Mouse (Mus musculus) hindbrain, embryonic 14.5 days (tissue): ENCODE data around the gene Calu. TPM values are rescaled to one million over a fixed set of nuclear protein-coding genes. Genes with fewer than 3 reads are reported as not detected.
A peak's percentile ranks its signal among the peaks of the same experiment; 100 is the strongest.
"Not testable (repeated sequence)": the region's sequence is repeated elsewhere in the genome, so short reads cannot be mapped to it uniquely, and the experiment has no call there.

ENCODE experiments used
- ATAC-seq: fragments of 200-750 bp; cut with Nextera tagmentation; 2 replicates; pipeline ENCODE4 v1.8.0; 2017; ENCODE audit warnings: moderate number of reproducible peaks, mild to moderate bottlenecking, moderate TSS enrichment, moderate library complexity; ENCODE audit not compliant: low FRiP score
- DNase-seq: peaks from one replicate; pipeline ENCODE4 v3.0.0-alpha.2; 2015; ENCODE audit warnings: low spot score
- H3K27ac ChIP-seq: fragments of 300-500 bp; sonication (generic); 2 replicates; pipeline ENCODE4 v1.5.1; 2014; ENCODE audit warnings: mild to moderate bottlenecking, moderate library complexity
- H3K27me3 ChIP-seq: fragments of 300-500 bp; sonication (generic); 2 replicates; pipeline ENCODE4 v1.6.1; 2014; ENCODE audit warnings: mild to moderate bottlenecking, low read length, mixed read lengths; ENCODE audit not compliant: control insufficient read depth, insufficient read depth
- H3K36me3 ChIP-seq: fragments of 300-500 bp; sonication (generic); replicated peaks from 2 replicates; pipeline ENCODE4 v1.6.1; 2014; ENCODE audit not compliant: control insufficient read depth, insufficient read depth
- H3K4me1 ChIP-seq: fragments of 300-500 bp; sonication (generic); replicated peaks from 2 replicates; pipeline ENCODE4 v1.6.1; 2014; ENCODE audit warnings: antibody characterized with exemption, low read length, mixed read lengths; ENCODE audit not compliant: control insufficient read depth, insufficient read depth
- H3K4me2 ChIP-seq: fragments of 300-500 bp; sonication (generic); replicated peaks from 2 replicates; pipeline ENCODE4 v1.6.1; 2014; ENCODE audit warnings: mild to moderate bottlenecking, moderate library complexity
- H3K4me3 ChIP-seq: fragments of 300-500 bp; sonication (generic); replicated peaks from 2 replicates; pipeline ENCODE4 v1.5.1; 2014; ENCODE audit warnings: mild to moderate bottlenecking, low read length
- H3K9ac ChIP-seq: fragments of 300-500 bp; sonication (generic); 2 replicates; pipeline ENCODE4 v1.6.1; 2014
- H3K9me3 ChIP-seq: fragments of 300-500 bp; sonication (generic); 2 replicates; pipeline ENCODE4 v1.6.1; 2016; ENCODE audit warnings: low read length; ENCODE audit not compliant: control insufficient read depth
- WGBS: fragments of 180-500 bp; shearing (Covaris S2); extraction: QIAGEN DNeasy Blood & Tissue Kit; methylation state at CpG from one replicate; pipeline ENCODE4 v1.1.7; 2014; 5-methylcytosine and 5-hydroxymethylcytosine counted together
- polyA plus RNA-seq: library from polyadenylated mRNA; unstranded; fragments of >200 nt; fragmentation: Nextera tagmentation; extraction: Ambion mirVana; gene quantifications from 2 replicates; pipeline ENCODE4 v1.2.1, GENCODE M21; 2014

Gene Calu
- polyA plus RNA-seq, 1 experiment from 2014 or later: 187 TPM

GRCm38 (mm10) chr6:29382442-29382841, 34.6 kb downstream of the Calu start:
- WGBS: 43% methylated on average over 2 of the region's 2 CpGs
- H3K4me2 ChIP-seq: no peak overlapping the region
- DNase-seq: no peak

DNA sequence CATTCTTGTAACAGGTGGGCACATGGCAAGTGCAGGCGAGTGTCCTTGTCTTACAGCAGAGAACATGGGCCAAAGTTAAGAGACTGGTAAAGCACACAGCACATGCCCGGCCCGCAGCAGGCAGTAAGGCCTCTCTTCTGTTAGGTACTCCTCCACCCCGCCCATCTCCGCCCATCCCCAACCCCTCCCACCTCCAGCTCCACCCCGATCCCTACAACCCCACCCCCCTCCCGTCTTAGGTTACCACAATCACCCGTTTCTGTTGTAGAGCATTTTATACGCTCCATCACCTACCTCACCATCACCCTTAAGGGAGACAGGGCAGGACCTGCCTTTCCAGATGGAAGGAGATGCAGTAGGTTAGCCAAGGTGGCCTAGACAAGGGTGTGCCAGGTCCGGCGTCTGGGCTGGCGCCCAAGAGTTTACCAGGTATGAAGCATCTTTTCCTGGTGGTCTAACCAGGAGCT, 40.2 kb downstream of the Calu start, which contains the start of gene Opn1sw:
Gene Opn1sw (minus strand): TSS at position 417 of the 467 bp plus-strand sequence.
- H3K4me2 ChIP-seq: peak within 1 kb of the TSS; percentile 23; the same call in 1 of the 2 replicates
- 6% methylated on average over 12 of the region's 12 CpGs for WGBS
- 0 out of 2 replicates have a peak, but pooled peaks cover 4% of the 10 kb centered on the region for H3K4me1 ChIP-seq
- H3K9ac ChIP-seq: no peak within 1 kb of the TSS
- no peaks in the 10 kb centered on the region for H3K9me3 ChIP-seq
- no peaks in the 10 kb centered on the region for H3K36me3 ChIP-seq
- ATAC-seq (no peak; the same call in 1 of the 2 replicates), DNase-seq (no peak)
- 0 out of 2 replicates have a peak, but pooled peaks cover 8% of the 10 kb centered on the region for H3K27me3 ChIP-seq
- no peak within 1 kb of the TSS for H3K4me3 ChIP-seq
- H3K27ac ChIP-seq: no peak within 1 kb of the TSS

More at GRCm38 (mm10) chr6:29382442-29382841, 34.6 kb downstream of the Calu start:
- no peaks in the 10 kb centered on the region for H3K9me3 ChIP-seq
- no peak overlapping the region for H3K9ac ChIP-seq
- ATAC-seq: no peak
- H3K4me3 ChIP-seq: no peak overlapping the region
- no peaks in the 10 kb centered on the region for H3K4me1 ChIP-seq
- H3K27me3 ChIP-seq: 0 out of 2 replicates have a peak, but pooled peaks cover 1% of the 10 kb centered on the region
- H3K27ac ChIP-seq: no peak overlapping the region
- peaks cover 8% of the 10 kb centered on the region for H3K36me3 ChIP-seq

DNA sequence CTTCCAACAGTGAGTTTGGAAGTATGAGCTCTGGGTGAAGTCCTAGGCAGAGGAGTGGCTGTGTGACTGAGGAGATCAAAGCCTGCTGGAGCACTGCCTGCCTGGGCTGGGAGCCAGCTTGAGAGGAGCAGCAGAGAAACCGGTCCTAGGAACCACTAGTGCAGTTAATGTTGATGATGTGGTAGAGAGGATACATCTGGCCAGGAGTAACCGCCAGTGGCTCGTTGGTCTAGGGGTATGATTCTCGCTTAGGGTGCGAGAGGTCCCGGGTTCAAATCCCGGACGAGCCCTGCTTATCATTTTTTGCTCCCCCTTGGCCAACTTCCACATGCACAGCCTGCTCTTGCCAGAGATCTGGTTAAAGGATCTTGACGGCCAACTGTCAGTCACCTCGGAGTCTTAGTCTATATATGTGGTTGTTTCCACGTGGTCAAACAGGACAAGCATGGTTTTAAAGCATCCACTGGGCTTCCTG, 40.8 kb downstream of the Calu start:
- H3K9me3 ChIP-seq: no peaks in the 10 kb centered on the region
- H3K27me3 ChIP-seq: 0 out of 2 replicates have a peak, but pooled peaks cover 8% of the 10 kb centered on the region
- 14% methylated on average over 11 of the region's 11 CpGs for WGBS
- H3K4me1 ChIP-seq: 0 out of 2 replicates have a peak, but pooled peaks cover 4% of the 10 kb centered on the region
- H3K4me3 ChIP-seq: no peak overlapping the region
- peak; percentile 78 for DNase-seq
- no peaks in the 10 kb centered on the region for H3K36me3 ChIP-seq
- no peak overlapping the region for H3K27ac ChIP-seq
- peak overlapping the region; percentile 23; the same call in 1 of the 2 replicates for H3K4me2 ChIP-seq
- ATAC-seq: peak; percentile 87
- H3K9ac ChIP-seq: no peak overlapping the region

- Histone ChIP-seq H3K4me1 (0 out of 2 replicates have a peak, but pooled peaks cover 4% of the 10 kb centered on the region), H3K4me2 (no peak overlapping the region), H3K9ac (no peak overlapping the region), H3K27ac (no peak overlapping the region), H3K27me3 (peaks cover 11% of the 10 kb centered on the region; the same call in 1 of the 2 replicates), H3K4me3 (no peak overlapping the region), H3K9me3 (no peaks in the 10 kb centered on the region), H3K36me3 (no peaks in the 10 kb centered on the region)
- 54% methylated on average over 9 of the region's 9 CpGs for WGBS
- ATAC-seq (no peak), DNase-seq (no peak)
These were observed 41.6 kb downstream of the Calu start for GRCm38 (mm10) chr6:29389425-29389824.

DNA sequence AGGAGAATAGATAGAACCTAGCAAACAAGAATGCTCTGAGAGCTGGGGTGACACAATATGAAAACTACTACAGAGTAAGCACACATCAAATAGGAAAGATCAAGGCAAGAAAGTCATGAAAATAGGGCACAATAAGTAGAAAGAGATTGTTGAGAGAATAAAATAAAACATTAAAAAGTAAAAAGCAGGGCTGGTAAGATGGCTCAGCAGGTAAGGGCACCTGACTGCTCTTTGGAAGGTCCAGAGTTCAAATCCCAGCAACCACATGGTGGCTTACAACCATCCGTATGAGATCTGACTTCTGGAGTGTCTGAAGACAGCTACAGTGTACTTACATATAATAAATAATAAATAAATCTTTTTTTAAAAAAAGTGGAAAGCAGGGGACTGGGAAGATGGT, 42.6 kb downstream of the Calu start:
- WGBS: 94% methylated on average over 1 of the region's 1 CpGs
- DNase-seq, H3K9ac ChIP-seq, H3K4me2 ChIP-seq, ATAC-seq, H3K27ac ChIP-seq, H3K4me3 ChIP-seq, H3K9me3 ChIP-seq, H3K36me3 ChIP-seq, H3K4me1 ChIP-seq: not testable (repeated sequence)
- peaks cover 17% of the 10 kb centered on the region for H3K27me3 ChIP-seq

DNA sequence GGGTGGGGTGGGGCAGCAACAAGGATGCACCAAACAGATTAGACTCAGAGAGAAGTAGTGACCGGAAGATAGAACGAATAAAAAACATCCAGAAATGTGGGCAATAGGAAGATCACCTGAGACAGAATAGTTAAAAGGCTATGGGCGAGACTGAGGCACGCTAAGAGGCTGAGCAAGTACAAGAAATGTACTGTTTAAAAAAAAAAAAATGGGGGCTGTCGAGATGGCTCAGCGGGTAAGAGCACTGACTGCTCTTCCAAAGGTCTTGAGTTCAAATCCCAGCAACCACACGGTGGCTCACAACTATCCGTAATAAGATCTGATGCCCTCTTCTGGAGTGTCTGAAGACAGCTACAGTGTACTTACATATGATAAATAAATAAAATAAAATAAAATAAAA, 43.4 kb downstream of the Calu start:
- H3K27ac ChIP-seq, H3K9me3 ChIP-seq, H3K9ac ChIP-seq, H3K4me2 ChIP-seq, H3K4me3 ChIP-seq, H3K36me3 ChIP-seq, ATAC-seq, DNase-seq: not testable (repeated sequence)
- peaks cover 17% of the 10 kb centered on the region for H3K27me3 ChIP-seq
- peaks cover 12% of the 10 kb centered on the region; the same call in 1 of the 2 replicates for H3K4me1 ChIP-seq
- 77% methylated on average over 8 of the region's 8 CpGs for WGBS

DNA sequence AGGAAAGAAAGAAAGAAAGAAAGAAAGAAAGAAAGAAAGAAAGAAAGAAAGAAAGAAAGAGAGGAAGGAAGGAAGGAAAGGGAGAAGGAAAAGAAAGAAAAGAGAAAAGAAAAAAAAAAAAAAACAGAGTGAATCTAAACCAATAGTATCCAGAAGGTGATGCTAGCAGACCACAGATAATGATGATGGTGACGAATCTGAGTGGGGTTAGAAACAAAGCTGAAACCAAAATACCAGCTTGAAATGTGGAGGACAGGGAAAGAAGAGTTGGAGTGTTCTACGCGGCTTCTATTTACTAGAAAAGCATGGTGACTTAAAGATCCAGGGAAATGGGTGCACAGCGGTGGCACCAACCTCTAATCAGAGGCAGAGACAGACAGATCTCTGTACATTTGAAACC, 43.9 kb downstream of the Calu start:
- no peaks in the 10 kb centered on the region for H3K9me3 ChIP-seq
- H3K4me2 ChIP-seq: no peak overlapping the region
- H3K36me3 ChIP-seq: no peaks in the 10 kb centered on the region
- H3K27ac ChIP-seq: no peak overlapping the region
- H3K4me1 ChIP-seq: peaks cover 12% of the 10 kb centered on the region; the same call in 1 of the 2 replicates
- DNase-seq (no peak), ATAC-seq (no peak)
- no peak overlapping the region for H3K9ac ChIP-seq
- peaks cover 17% of the 10 kb centered on the region for H3K27me3 ChIP-seq
- WGBS: 75% methylated on average over 4 of the region's 4 CpGs
- H3K4me3 ChIP-seq: no peak overlapping the region

DNA sequence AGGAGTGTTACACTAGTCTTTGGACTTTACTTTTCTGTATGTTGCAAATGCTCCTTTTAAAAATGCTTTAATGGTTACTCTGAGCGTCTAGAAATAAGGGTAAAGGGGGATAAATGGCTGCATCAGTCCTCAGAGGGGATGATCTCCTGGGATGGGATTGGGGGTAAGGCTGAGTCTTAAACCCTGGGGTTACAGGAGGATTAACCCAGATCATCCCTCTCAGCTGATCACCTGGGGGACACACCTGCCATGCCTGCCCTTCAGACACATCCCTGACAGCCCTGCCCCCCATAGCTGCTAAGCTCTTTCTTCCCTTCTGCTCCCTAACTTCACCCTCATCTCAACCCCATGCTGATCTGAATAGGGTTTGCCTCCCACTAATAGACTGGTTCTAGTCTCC, 46.4 kb downstream of the Calu start:
- no peaks in the 10 kb centered on the region for H3K36me3 ChIP-seq
- H3K9ac ChIP-seq: no peak overlapping the region
- H3K4me2 ChIP-seq: no peak overlapping the region
- no peak overlapping the region for H3K27ac ChIP-seq
- ATAC-seq: no peak
- DNase-seq: no peak
- H3K9me3 ChIP-seq: no peaks in the 10 kb centered on the region
- H3K4me1 ChIP-seq: peaks cover 14% of the 10 kb centered on the region
- WGBS: 55% methylated on average over 1 of the region's 1 CpGs
- peaks cover 10% of the 10 kb centered on the region for H3K27me3 ChIP-seq
- no peak overlapping the region for H3K4me3 ChIP-seq

- peak within 1 kb of the TSS; percentile 62 for H3K4me3 ChIP-seq
- peak within 1 kb of the TSS; percentile 65 for H3K27ac ChIP-seq
- peak; percentile 69 for DNase-seq
- H3K27me3 ChIP-seq: peaks cover 10% of the 10 kb centered on the region
- peak within 1 kb of the TSS; percentile 75 for H3K9ac ChIP-seq
- H3K4me2 ChIP-seq: peak within 1 kb of the TSS; percentile 77
- WGBS: under 1% methylated on average over 37 of the region's 49 CpGs
- H3K9me3 ChIP-seq: no peaks in the 10 kb centered on the region
- peaks cover 6% of the 10 kb centered on the region; the same call in 1 of the 2 replicates for H3K36me3 ChIP-seq
- peaks cover 14% of the 10 kb centered on the region for H3K4me1 ChIP-seq
- ATAC-seq: peak; percentile 92
These were observed 48.2 kb downstream of the Calu start, which contains the start of gene Ccdc136 for GRCm38 (mm10) chr6:29395910-29396713. Gene Ccdc136 (plus strand): TSS chr6:29396309.
